Mouse (Mus musculus): ENCODE measurements around the gene Sppl2c. TPM values are rescaled to one million over a fixed set of nuclear protein-coding genes. Genes with fewer than 3 reads are reported as not detected.
"Not testable (repeated sequence)": the region's sequence is repeated elsewhere in the genome, so short reads cannot be mapped to it uniquely, and the experiment has no call there.

Sppl2c gene
- total RNA-seq, 1 experiment from 2014 or later: not detected

DNA sequence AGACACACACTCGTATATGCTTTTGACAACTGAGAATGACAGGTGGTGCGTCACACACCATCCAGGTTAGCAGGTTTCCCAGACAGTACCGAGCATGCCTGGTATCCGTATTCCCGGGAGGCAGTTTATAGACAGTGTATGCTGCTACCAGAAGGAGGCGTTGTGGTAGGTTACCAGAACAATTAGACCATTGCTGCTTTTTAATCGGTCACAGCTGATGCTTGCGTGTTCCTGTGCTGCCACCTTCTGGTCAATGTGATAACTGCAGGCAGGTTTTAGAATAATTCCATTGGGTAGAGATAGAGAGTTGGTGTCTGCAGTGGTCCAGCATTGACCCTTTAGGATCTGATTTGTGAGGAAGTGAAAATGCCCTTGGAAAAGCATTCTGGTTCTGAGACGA is 9.7 kb downstream of the Sppl2c start:
- peak; percentile 87 for DNase-seq

GRCm38 (mm10) chr11:104197861-104198260 is 11.7 kb downstream of the Sppl2c start:
- DNase-seq: peak; percentile 69

- DNase-seq: no peak
These were observed 17.1 kb downstream of the Sppl2c start for GRCm38 (mm10) chr11:104203271-104203670.

- DNase-seq: no peak
These were observed 20.4 kb downstream of the Sppl2c start for GRCm38 (mm10) chr11:104206573-104206972.

GRCm38 (mm10) chr11:104209041-104209440 is 22.9 kb downstream of the Sppl2c start:
- no peak for DNase-seq

GRCm38 (mm10) chr11:104211251-104211650 is 25.1 kb downstream of the Sppl2c start:
- no peak for DNase-seq

DNA sequence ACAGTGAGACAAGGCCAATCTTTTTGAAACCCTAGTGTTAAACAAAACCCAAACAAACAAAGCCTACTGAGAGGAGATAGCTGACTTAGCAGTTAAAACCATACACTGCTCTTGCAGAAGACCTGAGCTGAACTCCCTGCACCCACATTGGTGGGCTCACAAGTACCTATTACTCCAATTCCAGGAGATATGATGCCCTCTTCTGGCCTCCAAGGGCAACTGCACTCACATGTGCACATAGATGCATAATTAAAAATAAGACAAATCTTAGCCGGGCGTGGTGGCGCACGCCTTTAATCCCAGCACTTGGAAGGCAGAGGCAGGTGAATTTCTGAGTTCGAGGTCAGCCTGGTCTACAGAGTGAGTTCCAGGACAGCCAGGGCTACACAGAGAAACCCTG is 28.0 kb downstream of the Sppl2c start:
- not testable (repeated sequence) for DNase-seq

DNA sequence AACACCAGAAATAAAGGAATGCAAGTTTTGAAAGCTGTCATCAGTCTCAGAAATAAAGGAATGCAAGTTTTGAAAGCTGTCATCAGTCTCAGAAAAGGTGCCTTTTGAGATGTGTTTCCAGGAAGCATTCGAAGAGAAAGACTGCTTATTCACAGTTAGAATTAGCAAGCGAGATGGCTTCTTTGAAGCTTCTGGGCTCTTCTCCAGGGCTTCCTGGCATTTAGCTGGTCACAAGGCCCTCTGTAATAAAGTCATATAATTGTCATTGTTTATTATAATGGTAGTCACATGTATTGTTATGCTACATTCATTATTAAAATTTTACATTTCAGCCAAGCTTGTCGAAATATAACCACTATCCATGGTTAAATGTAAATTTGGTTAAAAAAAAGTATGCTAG is 31.9 kb downstream of the Sppl2c start:
- DNase-seq: no peak

DNA sequence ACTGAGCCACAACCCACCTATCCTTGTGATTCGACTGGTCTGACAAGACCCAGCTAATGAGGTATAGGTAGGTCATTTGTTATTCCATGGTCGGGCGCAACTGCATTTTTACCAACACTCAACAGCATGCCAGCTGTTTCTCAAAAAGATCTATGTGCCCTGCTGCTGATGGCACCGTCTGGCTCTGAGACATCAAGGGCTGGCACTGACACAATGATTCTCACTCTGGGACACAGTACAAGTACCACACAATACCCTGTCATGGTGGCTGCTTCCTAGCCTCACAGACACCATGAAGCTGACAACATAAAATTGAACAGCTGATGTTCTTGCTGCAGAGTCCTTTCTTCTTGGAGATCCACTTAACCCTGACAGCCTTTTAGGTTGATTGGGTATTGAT is 34.2 kb downstream of the Sppl2c start:
- DNase-seq: no peak

GRCm38 (mm10) chr11:104221751-104222150 is 35.6 kb downstream of the Sppl2c start:
- DNase-seq: no peak

- no peak for DNase-seq
These were observed 37.2 kb downstream of the Sppl2c start for GRCm38 (mm10) chr11:104223301-104223700.

DNA sequence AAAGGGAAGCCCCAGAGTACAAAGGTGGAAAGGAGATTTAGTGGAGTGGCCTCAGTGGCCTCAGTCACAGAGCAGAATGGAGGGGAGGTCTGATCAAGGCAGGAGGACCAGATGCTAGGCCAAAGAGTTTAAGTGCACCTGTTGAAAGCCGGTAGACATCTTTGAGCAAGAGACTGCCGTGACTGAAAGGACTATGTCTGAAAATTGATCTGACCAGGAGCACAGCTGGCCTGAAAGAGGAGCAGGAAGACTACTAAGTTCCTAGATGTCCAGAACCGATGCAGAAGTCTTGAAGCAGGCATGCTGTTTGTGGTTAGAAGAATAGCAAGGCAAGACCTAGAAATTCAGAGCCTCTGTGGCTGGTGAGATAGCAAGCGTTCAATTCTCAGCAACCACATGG is 43.3 kb downstream of the Sppl2c start:
- DNase-seq: no peak

GRCm38 (mm10) chr11:104230066-104230778 is 44.1 kb downstream of the Sppl2c start:
- DNase-seq: peak; percentile 28

DNA sequence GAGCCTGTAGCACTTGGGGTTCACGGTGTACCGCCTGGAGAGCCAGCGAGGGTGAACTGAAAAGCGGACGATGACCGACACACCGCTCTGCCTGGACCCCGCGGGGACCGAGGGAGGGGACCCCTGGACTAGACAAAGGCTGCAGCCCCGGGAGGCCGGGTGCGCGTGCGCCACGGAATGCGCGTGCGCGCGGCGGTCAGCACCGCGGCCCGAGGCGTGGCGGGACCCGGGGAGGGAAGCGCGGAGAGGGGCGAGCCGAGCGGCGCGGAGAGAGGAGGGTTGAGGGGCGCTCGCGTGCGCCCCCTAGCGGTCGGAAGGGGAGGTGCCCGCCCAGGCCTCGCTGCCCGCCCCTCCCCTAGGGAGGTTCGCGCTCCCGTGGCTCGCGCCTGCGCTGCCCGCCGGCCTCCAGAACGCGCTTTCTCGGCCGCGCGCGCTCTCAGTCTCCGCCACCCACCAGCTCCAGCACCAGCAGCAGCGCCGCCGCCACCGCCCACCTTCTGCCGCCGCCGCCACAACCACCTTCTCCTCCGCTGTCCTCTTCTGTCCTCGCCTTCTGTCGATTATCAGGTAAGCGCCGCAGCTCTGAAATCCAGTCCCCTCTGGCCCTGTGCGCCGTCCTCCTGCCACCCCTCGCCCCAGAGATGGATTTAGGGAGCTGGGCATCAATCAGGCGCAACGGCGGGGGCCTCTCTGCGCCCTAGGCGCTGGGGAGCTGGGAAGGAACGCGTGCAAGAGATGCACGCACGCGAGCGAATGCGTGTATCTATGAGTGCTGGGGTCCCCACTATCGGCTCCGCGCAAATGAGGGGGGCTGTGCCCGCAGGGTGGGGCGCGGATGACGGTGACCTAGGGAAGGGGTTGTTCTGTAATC is 45.1 kb downstream of the Sppl2c start, which contains the start of gene Mapt:
Mapt (plus strand) TSS at position 350 of the 871 bp plus-strand sequence.
- peak; percentile 95 for DNase-seq

GRCm38 (mm10) chr11:104232141-104233061 is 46.3 kb downstream of the Sppl2c start:
- DNase-seq: peak; percentile 63

- no peak for DNase-seq
These were observed 47.0 kb downstream of the Sppl2c start for GRCm38 (mm10) chr11:104233101-104233500.

DNA sequence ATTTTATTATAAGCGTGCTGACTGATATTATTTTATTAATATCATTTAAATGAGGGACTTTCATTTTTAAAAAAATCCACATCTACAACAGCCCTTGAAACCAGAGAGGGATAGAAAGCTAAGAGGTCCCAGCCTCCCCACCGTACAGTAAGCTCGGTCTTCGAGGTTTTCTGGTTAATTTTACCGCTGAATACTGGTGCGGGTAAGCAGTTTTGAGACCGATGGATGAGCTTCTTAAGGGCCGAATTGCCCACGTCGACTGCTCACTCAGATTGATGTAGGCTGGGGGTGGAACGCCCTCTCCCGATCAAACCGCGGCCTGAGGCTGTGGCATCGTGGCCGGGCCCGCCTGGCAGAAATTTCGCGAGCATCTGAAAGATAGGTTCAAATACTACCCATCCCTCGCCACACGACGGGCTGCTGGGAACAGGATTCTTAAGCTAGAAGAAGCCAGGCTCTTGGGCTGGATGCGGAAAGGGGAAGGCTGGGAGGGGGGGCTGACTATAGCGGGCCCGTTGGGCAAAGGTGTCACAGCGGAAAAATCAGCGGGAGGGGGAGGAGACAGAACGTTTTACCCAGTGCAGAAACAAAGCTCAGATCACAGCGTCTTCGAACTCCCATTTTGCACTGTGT is 47.6 kb downstream of the Sppl2c start:
- peak; percentile 19 for DNase-seq

DNA sequence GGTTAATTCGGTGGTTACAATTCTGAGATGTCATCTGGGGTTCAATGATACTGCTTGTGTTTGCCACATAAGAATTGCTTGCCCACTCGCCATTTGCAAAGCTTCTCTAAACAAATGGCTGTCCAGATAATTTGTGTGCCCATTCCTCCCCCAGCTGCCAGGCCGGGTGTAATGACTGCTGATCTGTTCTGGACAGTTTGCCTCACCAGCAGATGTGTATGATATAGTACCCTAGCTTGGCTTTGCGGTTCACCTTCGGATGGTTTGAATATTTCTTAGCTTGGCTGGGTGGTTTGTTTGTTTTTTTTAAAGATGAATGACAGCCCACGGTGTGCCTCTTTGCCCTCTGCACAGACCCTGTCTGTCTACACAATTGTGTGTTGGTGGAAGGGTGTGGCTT is 48.6 kb downstream of the Sppl2c start:
- no peak for DNase-seq

GRCm38 (mm10) chr11:104235881-104236280 is 49.8 kb downstream of the Sppl2c start:
- DNase-seq: no peak

GRCm38 (mm10) chr11:104237226-104237625 is 51.1 kb downstream of the Sppl2c start:
- peak; percentile 82 for DNase-seq

- peak; percentile 21 for DNase-seq
These were observed 52.0 kb downstream of the Sppl2c start for GRCm38 (mm10) chr11:104237958-104238747.

All from adrenal gland, postnatal 14 days (tissue).